Mouse (Mus musculus): ENCODE data around the gene Arid5a. TPM values are rescaled to one million over a fixed set of nuclear protein-coding genes. Genes with fewer than 3 reads are reported as not detected.

Gene Arid5a
- polyA plus RNA-seq, 1 experiment: 12.7 TPM

- Histone ChIP-seq H3K4me1 (ENCODE audit: control insufficient read depth, insufficient read depth, low read length) (peaks cover 6% of the 10 kb centered on the region), H3K4me3 (ENCODE audit: insufficient read depth, low read length) (no peak overlapping the region), H3K27ac (ENCODE audit: insufficient read depth, low read depth, low read length) (no peak overlapping the region)
- TF ChIP-seq POLR2A (IDR thresholded peaks at IDR 0.05; ENCODE audit: borderline replicate concordance, low read depth, low read length): no peak
- TF ChIP-seq CTCF (IDR thresholded peaks at IDR 0.05; ENCODE audit: low read depth, low read length): no peak
Measured at GRCm38 (mm10) chr1:36321164-36321563, 13.6 kb downstream of the Arid5a start.

GRCm38 (mm10) chr1:36321829-36322573 lies 14.5 kb downstream of the Arid5a start:
- no peak for TF ChIP-seq CTCF (IDR thresholded peaks at IDR 0.05; ENCODE audit: low read depth, low read length)
- peaks cover 13% of the 10 kb centered on the region for H3K4me1 ChIP-seq (ENCODE audit: control insufficient read depth, insufficient read depth, low read length)
- H3K27ac ChIP-seq (ENCODE audit: insufficient read depth, low read depth, low read length): no peak overlapping the region
- H3K4me3 ChIP-seq (ENCODE audit: insufficient read depth, low read length): no peak overlapping the region

- H3K4me3 ChIP-seq (ENCODE audit: insufficient read depth, low read length): no peak overlapping the region
- H3K27ac ChIP-seq (ENCODE audit: insufficient read depth, low read depth, low read length): no peak overlapping the region
- H3K4me1 ChIP-seq (ENCODE audit: control insufficient read depth, insufficient read depth, low read length): peaks cover 14% of the 10 kb centered on the region
- TF ChIP-seq POLR2A (IDR thresholded peaks at IDR 0.05; ENCODE audit: borderline replicate concordance, low read depth, low read length): no peak
- TF ChIP-seq CTCF (IDR thresholded peaks at IDR 0.05; ENCODE audit: low read depth, low read length): no peak
Measured at GRCm38 (mm10) chr1:36323076-36323475, 15.5 kb downstream of the Arid5a start.

GRCm38 (mm10) chr1:36323746-36324448 lies 16.4 kb downstream of the Arid5a start:
- no peak for TF ChIP-seq CTCF (IDR thresholded peaks at IDR 0.05; ENCODE audit: low read depth, low read length)
- no peak for TF ChIP-seq POLR2A (IDR thresholded peaks at IDR 0.05; ENCODE audit: borderline replicate concordance, low read depth, low read length)
- Histone ChIP-seq H3K4me3 (ENCODE audit: insufficient read depth, low read length) (no peak overlapping the region), H3K27ac (ENCODE audit: insufficient read depth, low read depth, low read length) (no peak overlapping the region), H3K4me1 (ENCODE audit: control insufficient read depth, insufficient read depth, low read length) (peaks cover 14% of the 10 kb centered on the region)

- TF ChIP-seq CTCF (IDR thresholded peaks at IDR 0.05; ENCODE audit: low read depth, low read length) (no peak), POLR2A (IDR thresholded peaks at IDR 0.05; ENCODE audit: borderline replicate concordance, low read depth, low read length) (no peak)
- H3K4me1 ChIP-seq (ENCODE audit: control insufficient read depth, insufficient read depth, low read length): peaks cover 14% of the 10 kb centered on the region
- H3K27ac ChIP-seq (ENCODE audit: insufficient read depth, low read depth, low read length): no peak overlapping the region
- H3K4me3 ChIP-seq (ENCODE audit: insufficient read depth, low read length): no peak overlapping the region
Measured at GRCm38 (mm10) chr1:36325900-36326321, 18.4 kb downstream of the Arid5a start.

GRCm38 (mm10) chr1:36326815-36327214 lies 19.3 kb downstream of the Arid5a start:
- peaks cover 14% of the 10 kb centered on the region for H3K4me1 ChIP-seq (ENCODE audit: control insufficient read depth, insufficient read depth, low read length)
- H3K4me3 ChIP-seq (ENCODE audit: insufficient read depth, low read length): no peak overlapping the region
- H3K27ac ChIP-seq (ENCODE audit: insufficient read depth, low read depth, low read length): no peak overlapping the region
- TF ChIP-seq POLR2A (IDR thresholded peaks at IDR 0.05; ENCODE audit: borderline replicate concordance, low read depth, low read length): no peak
- no peak for TF ChIP-seq CTCF (IDR thresholded peaks at IDR 0.05; ENCODE audit: low read depth, low read length)

- Histone ChIP-seq H3K4me1 (ENCODE audit: control insufficient read depth, insufficient read depth, low read length) (peaks cover 4% of the 10 kb centered on the region), H3K27ac (ENCODE audit: insufficient read depth, low read depth, low read length) (no peak overlapping the region), H3K4me3 (ENCODE audit: insufficient read depth, low read length) (no peak overlapping the region)
- TF ChIP-seq POLR2A (IDR thresholded peaks at IDR 0.05; ENCODE audit: borderline replicate concordance, low read depth, low read length) (no peak), CTCF (IDR thresholded peaks at IDR 0.05; ENCODE audit: low read depth, low read length) (no peak)
Measured at GRCm38 (mm10) chr1:36331743-36332142, 24.2 kb downstream of the Arid5a start.

- Histone ChIP-seq H3K27ac (ENCODE audit: insufficient read depth, low read depth, low read length) (no peak overlapping the region), H3K4me1 (ENCODE audit: control insufficient read depth, insufficient read depth, low read length) (no peaks in the 10 kb centered on the region), H3K4me3 (ENCODE audit: insufficient read depth, low read length) (no peak overlapping the region)
- TF ChIP-seq CTCF (IDR thresholded peaks at IDR 0.05; ENCODE audit: low read depth, low read length) (no peak), POLR2A (IDR thresholded peaks at IDR 0.05; ENCODE audit: borderline replicate concordance, low read depth, low read length) (no peak)
Measured at GRCm38 (mm10) chr1:36332955-36333887, 25.7 kb downstream of the Arid5a start.

GRCm38 (mm10) chr1:36342547-36342946 lies 35.0 kb downstream of the Arid5a start:
- no peak overlapping the region for H3K4me3 ChIP-seq (ENCODE audit: insufficient read depth, low read length)
- TF ChIP-seq POLR2A (IDR thresholded peaks at IDR 0.05; ENCODE audit: borderline replicate concordance, low read depth, low read length): no peak
- TF ChIP-seq CTCF (IDR thresholded peaks at IDR 0.05; ENCODE audit: low read depth, low read length): no peak
- no peaks in the 10 kb centered on the region for H3K4me1 ChIP-seq (ENCODE audit: control insufficient read depth, insufficient read depth, low read length)
- H3K27ac ChIP-seq (ENCODE audit: insufficient read depth, low read depth, low read length): no peak overlapping the region
